Mouse (Mus musculus) NIH3T3 (cell line): ENCODE data around the gene Ctnnd2.

Experiments used
- DNase-seq: peaks from one replicate; pipeline ENCODE4 v3.0.0-alpha.2; 2012; ENCODE audit warnings: low read depth

Ctnnd2 gene

GRCm38 (mm10) chr15:30268822-30269221 lies 96.4 kb downstream of the Ctnnd2 start:
- no peak for DNase-seq

DNA sequence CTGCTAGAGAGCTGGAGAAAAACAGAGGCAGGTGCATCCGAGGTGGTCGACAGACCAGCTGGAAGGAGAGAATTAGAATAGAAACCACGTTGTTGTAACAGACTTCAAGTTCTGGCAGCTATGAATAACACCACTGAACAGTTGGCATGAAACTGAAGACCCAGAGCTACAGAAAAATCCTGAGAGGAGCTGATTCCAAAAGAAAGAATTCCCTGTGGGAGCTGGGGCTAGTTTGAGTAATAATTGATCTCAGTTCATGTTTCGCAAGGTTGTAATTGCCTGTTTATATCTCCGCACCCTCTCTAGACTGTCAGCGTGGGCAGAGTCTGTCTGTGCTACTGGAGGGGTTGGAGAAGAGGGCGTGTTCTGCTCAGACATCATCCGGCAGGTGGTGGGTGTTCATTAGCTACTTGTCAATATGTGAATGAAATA lies 98.8 kb downstream of the Ctnnd2 start:
- no peak for DNase-seq

DNA sequence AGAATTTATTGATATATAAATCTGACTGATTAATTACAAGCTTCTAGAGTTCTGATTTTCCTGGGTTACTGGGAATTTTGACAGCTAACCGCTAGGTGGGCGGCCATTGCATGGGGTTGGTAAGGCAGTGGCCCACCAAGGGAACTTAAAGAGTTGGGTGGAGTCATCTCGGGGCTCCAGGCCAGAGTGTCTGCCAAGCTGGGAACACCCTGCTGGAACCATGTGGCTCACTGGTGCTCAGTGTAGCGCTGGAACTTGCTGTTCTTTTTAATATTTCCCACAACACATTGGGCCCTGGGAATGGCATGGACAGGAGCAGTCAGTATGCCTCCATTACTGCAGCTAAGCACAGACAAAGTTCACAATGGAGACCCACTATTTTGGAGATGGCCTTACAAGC lies 99.9 kb downstream of the Ctnnd2 start:
- DNase-seq, result no peak

GRCm38 (mm10) chr15:30275721-30276120 lies 103.3 kb downstream of the Ctnnd2 start:
- no peak for DNase-seq

- DNase-seq, result peak; percentile 27
These were observed 104.3 kb downstream of the Ctnnd2 start for GRCm38 (mm10) chr15:30276691-30277090.

DNA sequence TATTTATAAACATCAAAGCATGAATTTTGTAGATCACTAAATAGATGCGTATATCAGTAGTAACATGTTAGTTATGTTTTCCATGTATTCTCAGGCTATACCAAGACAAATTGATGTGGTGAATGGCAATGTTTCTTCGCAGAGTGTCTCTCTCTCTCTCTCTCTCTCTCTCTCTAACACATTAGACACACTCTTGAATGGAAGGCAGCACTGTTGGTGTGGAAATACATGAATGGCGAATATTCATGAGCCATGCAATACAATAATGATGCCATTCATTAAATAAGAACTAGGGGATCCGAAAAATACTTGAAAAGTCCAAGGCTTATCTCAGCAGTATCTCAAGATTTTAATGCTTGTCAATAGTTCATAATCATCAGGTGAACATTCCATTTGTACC lies 106.2 kb downstream of the Ctnnd2 start:
- no peak for DNase-seq

DNA sequence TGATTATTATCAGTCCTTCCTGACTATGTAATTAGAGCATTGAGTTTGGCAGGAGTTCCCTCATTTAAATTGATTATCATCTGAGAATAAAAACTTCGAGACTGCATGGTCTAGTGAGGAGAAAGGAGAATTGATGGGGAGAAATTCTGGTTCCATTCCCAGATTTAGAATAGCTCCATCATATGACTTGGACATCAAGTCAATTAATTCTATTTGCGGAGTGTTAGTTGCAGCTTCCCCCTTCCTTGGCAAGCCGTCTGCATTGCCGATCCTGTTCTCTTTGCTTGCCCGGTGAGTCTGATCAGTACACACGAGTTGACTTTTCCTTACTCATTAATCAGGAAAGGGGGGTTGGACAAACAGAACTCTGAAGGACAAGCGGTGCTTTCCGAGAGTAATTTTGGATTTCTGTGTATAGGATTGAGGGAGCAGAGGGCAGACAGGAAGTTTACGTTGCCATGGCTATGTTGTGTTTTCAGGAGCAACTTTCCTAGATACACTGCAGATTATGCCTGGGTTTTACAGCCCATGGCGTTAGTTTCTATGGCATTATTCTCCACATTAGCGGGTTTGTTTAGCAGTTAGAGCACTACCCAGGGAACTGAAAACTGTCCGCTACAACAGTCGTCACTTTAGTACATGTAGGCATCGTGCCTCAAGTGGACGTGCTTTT lies 113.3 kb downstream of the Ctnnd2 start:
- no peak for DNase-seq

- DNase-seq, result no peak
These were observed 113.9 kb downstream of the Ctnnd2 start for GRCm38 (mm10) chr15:30286245-30286642.

DNA sequence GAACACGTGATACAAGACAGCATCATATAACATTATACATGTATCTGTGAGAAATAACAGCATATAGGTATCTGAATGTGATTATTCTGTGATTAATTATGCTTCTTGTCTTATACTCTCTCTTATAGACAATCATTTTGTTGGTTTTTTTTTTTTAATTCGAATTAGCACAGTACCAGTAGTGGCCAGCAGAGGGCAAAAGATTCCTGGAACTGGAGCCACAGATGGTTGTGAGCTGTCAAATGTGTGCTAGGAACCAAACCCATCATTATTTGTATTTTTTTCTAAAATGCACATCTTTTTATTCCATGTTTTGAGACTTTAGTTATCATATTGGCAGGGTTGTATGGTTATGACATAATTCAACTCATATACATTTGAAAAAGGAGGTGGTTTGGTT lies 130.4 kb downstream of the Ctnnd2 start:
- peak; percentile 12 for DNase-seq

DNA sequence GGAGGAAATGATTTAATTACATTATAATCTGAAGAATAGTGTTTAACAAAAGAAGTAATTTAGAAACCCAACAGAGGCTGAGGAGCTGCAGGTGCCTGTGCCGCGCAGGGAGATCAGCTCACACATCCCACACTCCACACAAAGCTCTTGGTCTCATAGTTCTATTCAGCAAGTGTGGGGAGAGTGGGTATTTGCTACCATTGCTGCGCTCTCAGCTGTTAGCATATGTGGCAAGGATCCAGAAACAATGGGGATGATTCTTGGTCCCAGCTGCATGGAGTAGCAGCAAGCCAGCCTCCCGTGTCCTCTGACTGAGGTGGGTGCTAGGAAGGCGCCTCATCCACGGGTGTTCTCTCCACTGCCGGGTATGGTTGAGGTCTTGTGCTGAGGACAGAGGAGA lies 134.0 kb downstream of the Ctnnd2 start:
- no peak for DNase-seq

DNA sequence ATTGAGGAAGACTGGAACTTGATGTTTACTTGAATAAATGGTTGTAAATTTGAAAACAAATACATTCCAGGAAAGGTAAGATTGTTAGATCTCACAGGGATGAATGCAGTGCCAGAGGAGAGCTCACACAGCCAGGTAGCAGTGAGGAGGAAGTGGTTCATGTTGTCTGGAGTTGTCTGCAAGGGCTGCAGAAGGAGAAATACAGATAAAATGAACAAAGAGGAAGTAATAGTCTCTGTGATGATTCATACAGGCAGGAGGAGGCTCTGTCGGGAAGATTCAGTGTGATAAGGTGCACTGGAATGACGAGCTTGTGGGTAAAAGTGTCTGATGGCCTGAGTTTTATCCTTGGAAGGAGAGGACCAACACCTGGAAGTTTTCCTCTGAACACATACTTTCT lies 150.2 kb downstream of the Ctnnd2 start:
- DNase-seq, result no peak

- no peak for DNase-seq
These were observed 161.2 kb downstream of the Ctnnd2 start for GRCm38 (mm10) chr15:30333336-30334310.

DNA sequence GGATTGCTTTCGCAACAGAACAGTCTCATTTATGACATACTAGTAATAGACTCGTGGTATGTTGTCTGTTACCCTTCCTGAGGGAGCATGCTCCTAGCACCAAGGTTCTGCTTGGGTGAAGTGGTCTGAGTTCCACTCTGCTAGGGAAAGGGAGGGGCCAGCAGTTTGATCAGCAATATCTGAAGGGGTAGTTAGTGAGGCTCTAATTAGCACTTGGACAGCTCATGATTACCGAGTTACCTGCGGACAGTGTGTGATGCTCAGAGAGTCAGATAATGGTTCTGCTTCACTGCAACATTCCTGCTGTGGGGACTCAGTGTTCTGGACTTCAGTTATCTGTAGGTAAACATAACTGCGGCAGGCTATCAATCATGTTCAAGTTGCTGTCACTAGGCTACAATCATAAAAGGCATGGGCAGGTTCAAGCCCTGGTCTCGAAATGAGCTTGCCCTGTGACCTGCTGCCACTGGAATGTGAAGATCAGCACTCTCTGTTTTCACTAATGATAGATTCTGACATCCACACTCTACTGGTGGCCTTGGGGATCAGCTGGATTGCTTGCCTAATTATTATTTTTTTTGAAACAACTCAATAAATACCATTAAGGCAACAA lies 166.3 kb downstream of the Ctnnd2 start:
- DNase-seq, result no peak

DNA sequence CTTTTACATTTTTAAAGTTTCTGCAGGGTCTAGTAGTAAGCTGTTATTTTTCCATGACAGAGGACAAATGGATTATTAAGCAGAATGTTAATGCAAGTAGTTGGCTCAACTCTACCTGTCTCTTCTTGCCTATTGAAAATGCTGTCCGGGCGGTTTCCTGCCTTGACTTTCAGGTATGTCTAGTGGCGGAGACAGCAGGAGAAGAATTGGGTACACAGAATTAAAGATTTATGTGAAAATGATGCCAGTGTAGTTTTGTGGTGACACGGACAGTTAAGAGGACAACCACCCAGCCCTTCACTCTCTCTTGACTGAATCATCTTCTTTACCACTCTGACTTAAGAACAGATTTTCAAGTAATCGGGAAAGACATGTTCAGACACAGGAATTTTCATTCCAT lies 173.4 kb downstream of the Ctnnd2 start:
- no peak for DNase-seq

DNA sequence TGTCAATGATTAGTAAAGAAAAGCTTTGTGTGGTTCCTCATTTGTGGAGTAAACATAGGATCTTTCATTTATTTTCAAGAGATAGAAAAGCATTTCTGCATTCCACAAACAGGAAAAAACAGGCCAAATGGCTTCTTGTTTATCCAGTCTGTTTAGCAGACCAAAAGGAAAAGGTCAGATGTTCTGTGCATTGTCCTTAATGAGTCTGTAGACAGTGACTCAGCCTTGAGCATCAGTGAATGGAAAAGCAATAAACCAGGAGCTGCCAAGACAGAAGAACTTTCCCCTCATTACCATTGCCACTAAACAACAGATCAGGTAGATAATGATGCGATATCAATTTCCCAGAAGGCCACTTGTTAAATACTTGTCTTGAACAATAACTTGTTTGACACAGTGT lies 192.1 kb downstream of the Ctnnd2 start:
- DNase-seq, result no peak

DNA sequence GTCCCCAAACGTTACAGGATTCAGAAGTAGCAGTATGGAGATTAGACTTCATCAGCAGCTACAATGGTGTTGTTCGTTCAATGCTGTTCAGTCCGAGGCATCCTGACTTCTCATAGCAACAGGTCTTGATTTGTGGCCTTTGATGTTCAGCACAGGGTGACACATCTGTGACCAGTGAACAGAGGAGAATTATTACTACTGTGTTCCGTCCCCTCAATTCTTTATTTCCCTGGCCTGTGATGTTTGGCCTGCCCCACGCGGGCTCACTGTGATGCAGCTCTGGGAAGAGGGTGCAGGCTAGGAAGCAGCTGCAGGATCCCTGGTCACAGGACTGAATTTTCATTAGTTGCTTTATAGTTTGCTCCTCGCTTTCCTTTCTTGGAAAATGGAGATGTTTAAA lies 197.6 kb downstream of the Ctnnd2 start:
- no peak for DNase-seq

DNA sequence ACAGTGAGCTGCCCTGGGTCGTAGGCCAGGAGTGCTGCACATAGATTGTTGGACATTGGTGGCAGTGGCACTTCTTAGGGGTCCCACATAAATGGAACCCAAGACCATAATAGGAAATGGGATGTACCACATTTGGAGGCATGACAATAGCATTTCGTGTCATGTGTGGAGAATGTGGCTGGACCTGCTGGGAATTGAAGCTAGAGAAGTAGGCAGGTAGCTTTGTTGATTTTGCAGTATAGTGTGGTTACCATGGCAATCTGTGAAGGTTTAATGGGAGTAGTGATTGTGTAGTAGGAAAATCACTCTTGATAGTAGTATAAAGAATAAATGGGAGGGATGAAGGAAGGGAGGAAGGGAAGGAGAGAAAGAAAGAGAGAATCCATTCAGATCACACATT lies 198.8 kb downstream of the Ctnnd2 start:
- no peak for DNase-seq

GRCm38 (mm10) chr15:30373654-30374215 lies 201.3 kb downstream of the Ctnnd2 start:
- no peak for DNase-seq

DNA sequence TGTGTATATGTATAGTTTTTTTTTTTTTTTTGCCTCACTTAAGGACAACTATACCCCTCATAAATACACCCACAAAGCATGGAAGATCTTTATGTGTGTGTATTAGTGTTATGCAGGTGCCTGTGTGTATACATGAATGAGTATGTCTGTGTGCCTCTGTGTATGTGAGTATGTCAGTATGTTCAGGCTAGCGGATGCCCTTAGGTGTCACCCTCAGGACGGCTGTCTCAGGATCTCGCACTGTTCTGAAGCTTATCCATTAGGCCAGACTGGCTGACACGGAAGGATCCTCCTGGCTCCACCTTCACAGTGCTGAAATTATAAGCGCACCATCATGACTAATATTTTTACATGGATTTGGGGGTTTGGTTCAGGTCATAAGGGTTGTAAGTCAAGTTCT lies 202.5 kb downstream of the Ctnnd2 start:
- no peak for DNase-seq

- DNase-seq, result no peak
These were observed 210.9 kb downstream of the Ctnnd2 start for GRCm38 (mm10) chr15:30383075-30383842.

- DNase-seq, result no peak
These were observed 212.0 kb downstream of the Ctnnd2 start for GRCm38 (mm10) chr15:30384386-30384785.

GRCm38 (mm10) chr15:30386489-30386888 lies 214.1 kb downstream of the Ctnnd2 start:
- DNase-seq, result no peak
